Mouse (Mus musculus) heart, postnatal 14 days (tissue): Measurements from ENCODE around the gene Chrm4. TPM values are rescaled to one million over a fixed set of nuclear protein-coding genes. Genes with fewer than 3 reads are reported as not detected.

Experiments
- microRNA-seq, 2 experiments: library from miRNA; unstranded; fragments of <30 nt; microRNA quantifications; one replicate each; pipeline ENCODE4 v1.2.0; 2021 to 2022
- total RNA-seq, 2 experiments: library from RNA; stranded (reverse); gene quantifications; 2 replicates each; pipeline ENCODE4 v1.2.3; 2021

The Chrm4 gene
- total RNA-seq, 2 experiments from 2014 or later, result not detected

Small RNA genes lying within 50 kb of the gene (microRNA-seq; reads per million reads assigned to microRNA genes)
- gene Mir6999, result 0 to 0.36 reads per million in 2 experiments

Other genes starting within 250 kb of the Chrm4 start
- 10 to 100 TPM; 38.9 to 40.8 TPM for gene Atg13, start 216.7 kb upstream of the Chrm4 start, total RNA-seq
- 1 to 10 TPM; 5.3 to 5.8 TPM for gene Harbi1, start 216.4 kb upstream of the Chrm4 start, total RNA-seq
- 10 to 100 TPM; 19.4 to 19.6 TPM for gene Ambra1, start 197.1 kb upstream of the Chrm4 start, total RNA-seq
- gene Mdk, start 5.0 kb downstream of the Chrm4 start, total RNA-seq, result 10 to 100 TPM; 15.7 to 16.8 TPM
- gene Gm9821, start 18.5 kb downstream of the Chrm4 start, total RNA-seq, result not detected
- gene Dgkz, start 48.6 kb downstream of the Chrm4 start, total RNA-seq, result 10 to 100 TPM; 62.3 to 63.1 TPM
- 1 to 10 TPM; 8.0 to 8.5 TPM for gene Creb3l1, start 97.3 kb downstream of the Chrm4 start, total RNA-seq
- 10 to 100 TPM; 32.6 to 33.6 TPM for gene Phf21a, start 165.9 kb downstream of the Chrm4 start, total RNA-seq